Mouse (Mus musculus): ENCODE measurements around the gene Dnase2b. TPM values are rescaled to one million over a fixed set of nuclear protein-coding genes. Genes with fewer than 3 reads are reported as not detected.

Dnase2b gene
- polyA plus RNA-seq, 1 experiment from 2014 or later = not detected

DNA sequence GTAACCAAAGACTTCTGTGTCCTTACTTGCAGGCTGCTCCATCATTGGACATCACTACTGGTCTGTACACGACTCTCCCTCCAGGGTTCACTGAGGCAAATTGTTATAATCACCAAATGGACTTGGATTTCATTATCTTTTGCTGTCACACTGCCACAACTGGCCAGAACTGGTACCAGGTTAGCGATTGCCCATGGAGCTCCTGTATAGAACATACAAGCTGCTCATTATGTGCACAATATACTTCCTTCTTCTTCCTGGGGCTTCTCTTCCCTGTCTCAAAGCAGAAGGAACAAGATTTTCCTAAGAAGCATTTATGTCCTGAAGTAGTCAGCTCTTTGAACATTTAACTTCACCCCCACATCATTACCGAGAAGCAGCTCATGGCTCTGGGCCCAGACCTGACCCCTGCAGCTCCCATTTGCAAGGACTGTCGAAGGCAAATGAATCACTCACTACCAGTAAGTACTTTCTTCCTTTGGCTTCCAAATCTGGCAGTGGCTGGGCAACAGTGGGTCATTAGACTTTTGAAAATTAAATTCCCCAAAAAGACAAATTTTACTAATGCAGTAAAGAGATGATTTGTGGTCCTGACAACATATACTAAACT lies 26.5 kb upstream of the Dnase2b start:
- no peak for TF ChIP-seq CTCF (IDR thresholded peaks at IDR 0.05; ENCODE audit: low read depth)
- TF ChIP-seq EP300 (optimal IDR thresholded peaks at IDR 0.05) = no peak
- ATAC-seq (ENCODE audit: low FRiP score, low TSS enrichment) (no peak), DNase-seq (ENCODE audit: low spot score) (no peak)
- Histone ChIP-seq H3K27ac (replicated peaks) (no peak overlapping the region), H3K36me3 (ENCODE audit: control insufficient read depth, insufficient read depth, low read length) (no peaks in the 10 kb centered on the region), H3K9ac (ENCODE audit: low read length) (no peak overlapping the region), H3K9me3 (ENCODE audit: control insufficient read depth, low read length) (no peaks in the 10 kb centered on the region), H3K4me1 (replicated peaks; ENCODE audit: control insufficient read depth, insufficient read depth) (no peaks in the 10 kb centered on the region), H3K4me3 (ENCODE audit: low read depth, low read length) (no peak overlapping the region), H3K4me2 (replicated peaks; ENCODE audit: low read depth) (no peak overlapping the region), H3K27me3 (ENCODE audit: control insufficient read depth, insufficient read depth, low read length) (no peaks in the 10 kb centered on the region)
- 42% methylated on average over 4 of the region's 4 CpGs for WGBS

DNA sequence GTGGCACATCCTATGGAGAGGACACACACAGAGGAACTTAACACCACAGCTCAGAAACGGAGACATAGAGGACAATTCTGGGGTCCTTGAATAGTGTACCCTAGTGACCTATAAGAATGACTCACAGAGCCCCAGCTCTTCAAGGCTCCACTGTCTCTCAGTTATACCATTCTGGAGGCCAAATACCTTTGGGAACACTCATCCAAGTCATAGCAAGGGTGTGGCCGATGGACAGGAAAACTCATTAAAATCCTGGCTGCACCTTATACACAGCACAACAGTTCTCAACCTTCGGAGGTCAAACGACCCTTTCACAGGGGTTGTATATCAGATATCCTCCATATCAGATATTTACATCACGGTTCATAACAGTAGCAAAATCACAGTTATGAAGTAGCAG lies 17.1 kb upstream of the Dnase2b start:
- Histone ChIP-seq H3K9me3 (ENCODE audit: control insufficient read depth, low read length) (no peaks in the 10 kb centered on the region), H3K4me2 (replicated peaks; ENCODE audit: low read depth) (no peak overlapping the region), H3K9ac (ENCODE audit: low read length) (no peak overlapping the region), H3K4me1 (replicated peaks; ENCODE audit: control insufficient read depth, insufficient read depth) (no peaks in the 10 kb centered on the region), H3K27me3 (ENCODE audit: control insufficient read depth, insufficient read depth, low read length) (no peaks in the 10 kb centered on the region), H3K4me3 (ENCODE audit: low read depth, low read length) (no peak overlapping the region), H3K27ac (replicated peaks) (no peak overlapping the region), H3K36me3 (ENCODE audit: control insufficient read depth, insufficient read depth, low read length) (no peaks in the 10 kb centered on the region)
- no peak for TF ChIP-seq CTCF (IDR thresholded peaks at IDR 0.05; ENCODE audit: low read depth)
- no peak for TF ChIP-seq EP300 (optimal IDR thresholded peaks at IDR 0.05)
- ATAC-seq (ENCODE audit: low FRiP score, low TSS enrichment) (no peak), DNase-seq (ENCODE audit: low spot score) (no peak)
- 76% methylated on average over 5 of the region's 5 CpGs for WGBS

DNA sequence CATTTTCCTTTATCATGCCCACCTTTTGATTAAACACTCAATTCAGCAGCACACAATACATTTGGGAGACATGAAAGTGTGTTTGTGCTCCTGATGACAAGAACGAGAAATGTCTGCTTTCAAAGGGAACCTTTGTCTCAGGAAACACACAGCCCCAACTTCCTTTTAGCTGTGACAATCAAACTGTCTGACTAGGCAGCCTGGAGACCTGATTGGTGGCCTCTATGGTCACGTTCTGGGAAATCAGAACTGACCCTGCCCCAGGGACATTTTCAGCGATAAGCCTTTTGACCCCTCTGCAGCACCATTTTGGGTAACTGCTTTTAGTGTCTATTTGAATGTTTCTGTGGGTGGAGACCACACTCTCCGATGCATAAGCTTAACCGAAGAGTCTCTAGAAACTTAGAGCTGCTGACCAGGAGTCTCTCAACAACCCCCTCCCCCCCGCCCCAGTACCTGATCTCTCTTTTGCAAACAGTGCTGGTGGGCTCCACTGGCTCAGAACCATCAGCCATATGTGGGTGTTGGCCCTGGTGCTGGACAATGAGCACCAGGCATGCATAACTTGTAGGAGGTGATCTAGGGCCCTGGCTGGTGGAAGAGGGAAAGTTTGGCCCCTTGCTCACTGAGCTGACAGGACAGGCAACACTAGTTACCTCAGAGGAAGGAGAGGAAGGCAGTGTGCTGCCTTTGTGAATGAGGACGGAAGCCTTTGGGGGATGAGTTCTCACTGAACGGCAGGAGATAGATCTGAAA lies 13.0 kb upstream of the Dnase2b start:
- no peak overlapping the region for H3K27ac ChIP-seq (replicated peaks)
- H3K4me3 ChIP-seq (ENCODE audit: low read depth, low read length) = no peak overlapping the region
- ATAC-seq (ENCODE audit: low FRiP score, low TSS enrichment) = no peak
- no peaks in the 10 kb centered on the region for H3K9me3 ChIP-seq (ENCODE audit: control insufficient read depth, low read length)
- 71% methylated on average over 8 of the region's 8 CpGs for WGBS
- no peak for TF ChIP-seq CTCF (IDR thresholded peaks at IDR 0.05; ENCODE audit: low read depth)
- no peak for TF ChIP-seq EP300 (optimal IDR thresholded peaks at IDR 0.05)
- H3K27me3 ChIP-seq (ENCODE audit: control insufficient read depth, insufficient read depth, low read length) = no peaks in the 10 kb centered on the region
- no peaks in the 10 kb centered on the region for H3K4me1 ChIP-seq (replicated peaks; ENCODE audit: control insufficient read depth, insufficient read depth)
- H3K9ac ChIP-seq (ENCODE audit: low read length) = no peak overlapping the region
- no peaks in the 10 kb centered on the region for H3K36me3 ChIP-seq (ENCODE audit: control insufficient read depth, insufficient read depth, low read length)
- no peak overlapping the region for H3K4me2 ChIP-seq (replicated peaks; ENCODE audit: low read depth)
- no peak for DNase-seq (ENCODE audit: low spot score)

DNA sequence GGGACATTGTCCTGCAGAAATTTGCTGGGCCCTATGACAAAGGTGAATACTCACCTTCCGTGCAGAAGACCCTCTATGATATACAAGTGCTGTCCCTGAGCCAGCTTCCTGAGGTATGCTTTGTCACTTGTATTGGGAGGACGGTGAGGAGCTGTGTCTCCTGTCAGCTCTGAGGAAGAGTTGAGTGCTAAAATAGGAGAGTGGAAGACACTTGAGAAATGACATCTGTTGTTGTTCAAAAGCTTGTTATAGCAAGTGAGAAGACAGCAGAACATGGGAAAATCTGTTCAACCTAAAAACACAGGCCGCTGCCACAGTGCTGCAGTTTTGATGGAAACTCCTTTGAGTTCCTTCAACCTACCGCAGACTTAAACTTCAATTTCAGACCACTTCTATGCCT lies 10.4 kb upstream of the Dnase2b start:
- Histone ChIP-seq H3K9ac (ENCODE audit: low read length) (no peak overlapping the region), H3K4me3 (ENCODE audit: low read depth, low read length) (no peak overlapping the region), H3K36me3 (ENCODE audit: control insufficient read depth, insufficient read depth, low read length) (no peaks in the 10 kb centered on the region), H3K9me3 (ENCODE audit: control insufficient read depth, low read length) (no peaks in the 10 kb centered on the region), H3K27ac (replicated peaks) (no peak overlapping the region), H3K4me1 (replicated peaks; ENCODE audit: control insufficient read depth, insufficient read depth) (no peaks in the 10 kb centered on the region), H3K27me3 (ENCODE audit: control insufficient read depth, insufficient read depth, low read length) (no peaks in the 10 kb centered on the region), H3K4me2 (replicated peaks; ENCODE audit: low read depth) (no peak overlapping the region)
- DNase-seq (ENCODE audit: low spot score) (no peak), ATAC-seq (ENCODE audit: low FRiP score, low TSS enrichment) (no peak)
- WGBS = 86% methylated on average over 4 of the region's 4 CpGs
- TF ChIP-seq EP300 (optimal IDR thresholded peaks at IDR 0.05) = no peak

DNA sequence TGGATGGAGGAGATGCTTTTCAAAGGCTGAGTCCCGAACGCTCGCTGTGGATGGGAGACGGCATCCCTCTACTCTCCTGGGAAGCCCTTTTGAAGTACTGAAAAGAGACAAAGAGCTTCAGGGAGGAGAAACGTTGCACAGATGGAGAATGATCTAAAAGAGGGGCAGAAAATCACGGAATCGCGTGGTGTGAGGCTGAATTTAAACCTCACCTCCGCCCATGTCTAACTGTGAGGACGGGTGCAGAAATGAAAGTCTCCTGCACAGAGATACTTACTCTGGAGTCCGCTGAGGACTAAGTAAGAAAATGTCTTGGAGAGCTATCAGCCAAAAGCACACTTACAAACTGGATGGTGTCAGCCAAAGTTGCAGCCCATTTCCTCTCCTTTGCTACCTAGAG lies 6.6 kb upstream of the Dnase2b start:
- DNase-seq (ENCODE audit: low spot score) = no peak
- H3K4me2 ChIP-seq (replicated peaks; ENCODE audit: low read depth) = no peak overlapping the region
- TF ChIP-seq EP300 (optimal IDR thresholded peaks at IDR 0.05) (no peak), CTCF (IDR thresholded peaks at IDR 0.05; ENCODE audit: low read depth) (no peak)
- H3K36me3 ChIP-seq (ENCODE audit: control insufficient read depth, insufficient read depth, low read length) = no peaks in the 10 kb centered on the region
- no peaks in the 10 kb centered on the region for H3K9me3 ChIP-seq (ENCODE audit: control insufficient read depth, low read length)
- H3K27ac ChIP-seq (replicated peaks) = no peak overlapping the region
- H3K4me3 ChIP-seq (ENCODE audit: low read depth, low read length) = no peak overlapping the region
- H3K4me1 ChIP-seq (replicated peaks; ENCODE audit: control insufficient read depth, insufficient read depth) = no peaks in the 10 kb centered on the region
- ATAC-seq (ENCODE audit: low FRiP score, low TSS enrichment) = no peak
- no peak overlapping the region for H3K9ac ChIP-seq (ENCODE audit: low read length)
- H3K27me3 ChIP-seq (ENCODE audit: control insufficient read depth, insufficient read depth, low read length) = no peaks in the 10 kb centered on the region
- 83% methylated on average over 11 of the region's 11 CpGs for WGBS

DNA sequence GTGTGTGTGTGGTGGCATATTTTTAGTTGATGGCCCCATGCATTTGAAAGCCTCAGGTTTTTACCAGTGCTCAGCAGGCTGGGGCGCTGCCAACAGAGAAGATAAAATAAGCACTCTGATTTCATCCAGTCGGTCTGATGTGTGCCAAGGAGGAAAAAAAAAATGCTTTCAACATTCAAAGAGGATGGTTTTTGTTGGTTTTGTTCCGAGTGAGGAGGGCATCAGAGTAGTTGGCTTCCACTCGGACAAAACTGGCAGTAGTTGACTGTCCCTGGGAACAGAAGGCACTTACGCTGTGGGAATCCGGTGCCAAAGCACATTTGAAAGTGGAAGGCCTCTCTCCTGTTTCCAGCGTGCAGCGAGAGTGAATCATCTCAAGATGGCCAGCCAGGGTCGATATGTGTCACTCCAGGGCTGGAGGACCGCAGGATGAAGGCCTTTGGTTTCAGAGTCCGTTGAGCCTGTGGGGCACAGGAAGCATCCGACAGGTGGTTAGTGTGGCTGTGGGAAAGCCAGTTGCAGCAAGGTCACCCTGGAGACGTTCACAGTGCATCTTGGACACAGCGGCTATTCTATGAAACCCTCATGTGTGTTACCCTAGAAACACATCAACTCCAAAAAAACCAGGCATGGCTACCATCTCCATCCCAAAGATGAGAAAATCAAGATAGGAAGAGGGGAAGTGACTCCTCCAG lies 5.3 kb upstream of the Dnase2b start:
- Histone ChIP-seq H3K27me3 (ENCODE audit: control insufficient read depth, insufficient read depth, low read length) (no peaks in the 10 kb centered on the region), H3K36me3 (ENCODE audit: control insufficient read depth, insufficient read depth, low read length) (no peaks in the 10 kb centered on the region), H3K9me3 (ENCODE audit: control insufficient read depth, low read length) (no peaks in the 10 kb centered on the region), H3K4me3 (ENCODE audit: low read depth, low read length) (no peak overlapping the region), H3K4me1 (replicated peaks; ENCODE audit: control insufficient read depth, insufficient read depth) (no peaks in the 10 kb centered on the region), H3K27ac (replicated peaks) (no peak overlapping the region), H3K9ac (ENCODE audit: low read length) (no peak overlapping the region), H3K4me2 (replicated peaks; ENCODE audit: low read depth) (no peak overlapping the region)
- TF ChIP-seq CTCF (IDR thresholded peaks at IDR 0.05; ENCODE audit: low read depth) = no peak
- TF ChIP-seq EP300 (optimal IDR thresholded peaks at IDR 0.05) = no peak
- DNase-seq (ENCODE audit: low spot score) = no peak
- ATAC-seq (ENCODE audit: low FRiP score, low TSS enrichment) = no peak
- 74% methylated on average over 14 of the region's 14 CpGs for WGBS
